Mouse (Mus musculus) megakaryocyte, embryonic 14.5 days (primary cell): ENCODE measurements around the gene Ccdc115.

ENCODE experiments used
- FLI1 ChIP-seq: IDR thresholded peaks from 2 replicates; pipeline ENCODE4 v1.6.1; 2012; ENCODE audit warnings: low read length, inconsistent platforms, mixed read lengths
- GATA1 ChIP-seq: IDR thresholded peaks from 3 replicates; pipeline ENCODE4 v1.6.1; 2012; ENCODE audit warnings: mixed read lengths, low read length, inconsistent platforms, borderline replicate concordance

- TF ChIP-seq GATA1 (no peak), FLI1 (no peak)
These were observed 10.2 kb downstream of the Ccdc115 start for GRCm38 (mm10) chr1:34429281-34429680.
